Mouse (Mus musculus) neural tube, embryonic 11.5 days (tissue): Measurements from ENCODE around the gene Ptpro. TPM values are rescaled to one million over a fixed set of nuclear protein-coding genes. Genes with fewer than 3 reads are reported as not detected.
A peak's percentile ranks its signal among the peaks of the same experiment; 100 is the strongest.
"Not testable (repeated sequence)": the region's sequence is repeated elsewhere in the genome, so short reads cannot be mapped to it uniquely, and the experiment has no call there.

Source experiments
- ATAC-seq: fragments of 200-750 bp; cut with Nextera tagmentation; 2 replicates; pipeline ENCODE4 v1.8.0; 2017; ENCODE audit warnings: moderate number of reproducible peaks, mild to moderate bottlenecking, moderate TSS enrichment, moderate library complexity; ENCODE audit not compliant: insufficient read depth, low FRiP score, low TSS enrichment
- DNase-seq: peaks from one replicate; pipeline ENCODE4 v3.0.0-alpha.2; 2015; ENCODE audit warnings: low spot score
- H3K27ac ChIP-seq: fragments of 300-500 bp; sonication (generic); 2 replicates; pipeline ENCODE4 v1.5.1; 2014; ENCODE audit warnings: low read depth, mild to moderate bottlenecking, low read length
- H3K27me3 ChIP-seq: fragments of 300-500 bp; sonication (generic); 2 replicates; pipeline ENCODE4 v1.6.1; 2014; ENCODE audit warnings: mild to moderate bottlenecking, low read length, mixed read lengths; ENCODE audit not compliant: control insufficient read depth, insufficient read depth
- H3K36me3 ChIP-seq: fragments of 300-500 bp; sonication (generic); 2 replicates; pipeline ENCODE4 v1.6.1; 2014; ENCODE audit warnings: mild to moderate bottlenecking, low read length, moderate library complexity, mixed read lengths; ENCODE audit not compliant: control insufficient read depth, insufficient read depth
- H3K4me1 ChIP-seq: fragments of 300-500 bp; sonication (generic); 2 replicates; pipeline ENCODE4 v1.6.1; 2014; ENCODE audit warnings: low read length, mixed read lengths; ENCODE audit not compliant: control insufficient read depth, insufficient read depth
- H3K4me2 ChIP-seq: fragments of 300-500 bp; sonication (generic); 2 replicates; pipeline ENCODE4 v1.6.1; 2014; ENCODE audit warnings: low read depth, mild to moderate bottlenecking, moderate library complexity
- H3K4me3 ChIP-seq: fragments of 300-500 bp; sonication (generic); 2 replicates; pipeline ENCODE4 v1.5.1; 2014; ENCODE audit warnings: low read depth, low read length
- H3K9ac ChIP-seq: fragments of 300-500 bp; sonication (generic); 2 replicates; pipeline ENCODE4 v1.6.1; 2014; ENCODE audit warnings: mild to moderate bottlenecking, low read length
- H3K9me3 ChIP-seq: fragments of 300-500 bp; sonication (generic); 2 replicates; pipeline ENCODE4 v1.6.1; 2016; ENCODE audit warnings: low read length; ENCODE audit not compliant: control insufficient read depth
- WGBS: fragments of 180-500 bp; shearing (Covaris S2); extraction: QIAGEN DNeasy Blood & Tissue Kit; methylation state at CpG from one replicate; pipeline ENCODE4 v1.1.7; 2014; 5-methylcytosine and 5-hydroxymethylcytosine counted together
- polyA plus RNA-seq: library from polyadenylated mRNA; unstranded; fragments of >200 nt; fragmentation: Nextera tagmentation; extraction: Ambion mirVana; gene quantifications from 2 replicates; pipeline ENCODE4 v1.2.1, GENCODE M21; 2014

The Ptpro gene
- polyA plus RNA-seq, 1 experiment from 2014 or later, result 18.5 TPM

DNA sequence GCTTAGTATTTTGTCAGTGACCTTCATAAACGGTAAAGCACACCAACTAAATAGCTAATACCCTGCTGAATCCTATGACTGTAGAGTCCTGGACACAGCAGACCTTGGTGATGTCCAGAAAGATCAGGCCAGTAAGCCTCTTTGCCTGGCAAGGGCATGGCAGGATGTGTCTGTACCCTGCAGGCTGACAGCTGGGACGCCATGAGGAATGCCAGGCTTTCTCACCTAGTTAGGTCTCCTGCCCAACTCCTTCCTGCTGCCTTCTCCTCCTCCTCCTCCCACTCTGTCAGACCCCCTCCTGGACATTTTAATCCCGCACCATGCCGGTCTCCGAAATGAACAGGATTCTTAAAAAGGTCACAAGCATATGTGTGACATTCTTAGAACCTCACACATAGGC lies 211.7 kb downstream of the Ptpro start:
- no peaks in the 10 kb centered on the region for H3K36me3 ChIP-seq
- H3K4me2 ChIP-seq, result no peak overlapping the region
- 91% methylated on average over 5 of the region's 5 CpGs for WGBS
- DNase-seq (no peak), ATAC-seq (no peak)
- H3K27ac ChIP-seq, result no peak overlapping the region
- no peak overlapping the region for H3K4me3 ChIP-seq
- no peaks in the 10 kb centered on the region for H3K4me1 ChIP-seq
- H3K27me3 ChIP-seq, result no peaks in the 10 kb centered on the region
- H3K9me3 ChIP-seq, result no peaks in the 10 kb centered on the region
- no peak overlapping the region for H3K9ac ChIP-seq

DNA sequence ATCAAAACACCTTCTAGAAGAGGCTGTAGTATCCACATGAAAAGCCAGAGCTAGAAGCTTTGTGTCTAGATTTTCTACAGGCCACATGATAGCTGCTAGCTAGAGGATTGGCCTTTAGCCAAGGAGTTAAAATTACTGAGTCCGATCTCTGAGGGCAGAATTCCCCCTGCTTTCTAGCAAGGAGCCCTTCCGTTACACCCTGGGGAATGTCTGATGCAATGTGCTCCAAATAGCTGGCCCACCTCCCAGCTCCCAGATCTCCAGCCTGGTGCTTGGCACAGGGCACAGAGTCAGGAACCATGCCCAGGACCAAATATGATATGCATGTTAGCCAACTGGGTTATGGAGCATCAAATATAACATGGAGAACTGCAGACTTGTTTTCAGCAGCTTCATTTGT lies 213.1 kb downstream of the Ptpro start:
- H3K9ac ChIP-seq, result no peak overlapping the region
- no peaks in the 10 kb centered on the region for H3K4me1 ChIP-seq
- H3K27ac ChIP-seq, result no peak overlapping the region
- DNase-seq (no peak), ATAC-seq (no peak)
- no peaks in the 10 kb centered on the region for H3K36me3 ChIP-seq
- no peaks in the 10 kb centered on the region for H3K27me3 ChIP-seq
- no peaks in the 10 kb centered on the region for H3K9me3 ChIP-seq
- 82% methylated on average over 2 of the region's 2 CpGs for WGBS
- H3K4me2 ChIP-seq, result no peak overlapping the region
- no peak overlapping the region for H3K4me3 ChIP-seq

DNA sequence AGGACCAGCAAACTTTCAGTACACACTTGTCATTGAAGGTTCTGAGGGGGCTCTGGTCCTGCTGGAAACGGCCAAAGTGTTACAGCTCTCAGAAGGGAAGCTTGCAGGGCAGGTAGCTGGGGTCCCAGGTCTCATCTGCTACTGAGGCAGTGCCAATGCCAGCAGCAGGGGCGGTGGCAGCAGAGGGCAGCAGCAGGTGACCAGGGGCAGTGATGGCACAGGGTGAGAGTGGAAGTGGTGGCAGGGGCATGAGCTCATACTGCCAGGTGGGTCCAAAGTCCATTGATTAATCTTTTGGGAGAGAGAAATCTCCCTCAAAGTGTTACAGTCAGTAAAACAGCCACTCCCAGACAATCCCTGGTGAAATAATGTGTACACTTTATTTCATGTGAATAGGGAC lies 214.1 kb downstream of the Ptpro start:
- Histone ChIP-seq H3K36me3 (no peaks in the 10 kb centered on the region), H3K4me1 (no peaks in the 10 kb centered on the region), H3K4me3 (no peak overlapping the region), H3K27ac (no peak overlapping the region), H3K27me3 (no peaks in the 10 kb centered on the region), H3K4me2 (no peak overlapping the region), H3K9ac (no peak overlapping the region), H3K9me3 (no peaks in the 10 kb centered on the region)
- ATAC-seq (no peak), DNase-seq (no peak)
- 89% methylated on average over 2 of the region's 2 CpGs for WGBS

DNA sequence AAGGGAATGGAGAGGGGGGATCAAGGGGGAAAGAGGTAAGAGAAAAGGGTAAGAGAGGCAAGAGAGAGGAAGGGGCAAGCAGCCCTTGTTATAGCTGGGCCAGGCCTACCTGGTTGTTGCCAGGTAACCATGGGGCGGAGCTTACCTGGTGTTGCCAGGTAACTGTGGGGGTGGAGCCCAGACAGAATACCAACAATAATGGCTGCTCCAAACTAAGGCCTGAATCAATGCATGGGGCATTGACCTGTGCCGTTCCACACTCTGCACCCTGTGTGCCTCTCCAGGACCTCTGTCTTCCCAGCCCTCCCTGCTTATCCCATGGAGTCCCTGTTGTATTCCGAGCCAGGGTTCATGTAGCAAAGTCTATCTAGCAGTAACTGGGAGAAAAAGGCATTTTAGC lies 215.6 kb downstream of the Ptpro start:
- Histone ChIP-seq H3K4me2 (no peak overlapping the region), H3K36me3 (no peaks in the 10 kb centered on the region), H3K9me3 (no peaks in the 10 kb centered on the region), H3K9ac (no peak overlapping the region), H3K4me1 (no peaks in the 10 kb centered on the region), H3K27ac (no peak overlapping the region), H3K4me3 (no peak overlapping the region), H3K27me3 (no peaks in the 10 kb centered on the region)
- DNase-seq (no peak), ATAC-seq (no peak)
- 85% methylated on average over 3 of the region's 3 CpGs for WGBS

DNA sequence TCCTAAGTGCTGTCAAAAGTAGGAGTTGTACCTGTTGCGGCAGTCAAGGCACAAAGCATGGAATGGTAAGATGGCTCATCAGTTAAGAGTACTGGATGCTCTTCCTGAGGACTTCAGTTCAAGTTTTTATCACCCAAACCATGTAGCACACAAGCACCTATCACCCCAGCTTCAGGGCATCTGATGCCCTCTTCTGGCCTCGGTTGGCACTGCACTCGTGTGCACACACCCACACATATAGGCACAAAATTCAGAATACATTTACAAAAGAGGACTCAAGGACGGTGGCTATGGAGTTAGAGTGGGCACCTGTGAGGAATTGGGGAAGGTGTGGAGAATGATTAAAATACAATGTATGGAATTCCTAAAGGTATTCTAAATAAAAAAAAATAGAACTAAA lies 217.4 kb downstream of the Ptpro start:
- H3K36me3 ChIP-seq, result no peaks in the 10 kb centered on the region
- DNase-seq (no peak), ATAC-seq (no peak)
- H3K4me2 ChIP-seq, result no peak overlapping the region
- H3K9ac ChIP-seq, result no peak overlapping the region
- H3K9me3 ChIP-seq, result no peaks in the 10 kb centered on the region
- no peak overlapping the region for H3K4me3 ChIP-seq
- H3K4me1 ChIP-seq, result no peaks in the 10 kb centered on the region
- WGBS, result 98% methylated on average over 4 of the region's 4 CpGs
- no peak overlapping the region for H3K27ac ChIP-seq
- H3K27me3 ChIP-seq, result no peaks in the 10 kb centered on the region

DNA sequence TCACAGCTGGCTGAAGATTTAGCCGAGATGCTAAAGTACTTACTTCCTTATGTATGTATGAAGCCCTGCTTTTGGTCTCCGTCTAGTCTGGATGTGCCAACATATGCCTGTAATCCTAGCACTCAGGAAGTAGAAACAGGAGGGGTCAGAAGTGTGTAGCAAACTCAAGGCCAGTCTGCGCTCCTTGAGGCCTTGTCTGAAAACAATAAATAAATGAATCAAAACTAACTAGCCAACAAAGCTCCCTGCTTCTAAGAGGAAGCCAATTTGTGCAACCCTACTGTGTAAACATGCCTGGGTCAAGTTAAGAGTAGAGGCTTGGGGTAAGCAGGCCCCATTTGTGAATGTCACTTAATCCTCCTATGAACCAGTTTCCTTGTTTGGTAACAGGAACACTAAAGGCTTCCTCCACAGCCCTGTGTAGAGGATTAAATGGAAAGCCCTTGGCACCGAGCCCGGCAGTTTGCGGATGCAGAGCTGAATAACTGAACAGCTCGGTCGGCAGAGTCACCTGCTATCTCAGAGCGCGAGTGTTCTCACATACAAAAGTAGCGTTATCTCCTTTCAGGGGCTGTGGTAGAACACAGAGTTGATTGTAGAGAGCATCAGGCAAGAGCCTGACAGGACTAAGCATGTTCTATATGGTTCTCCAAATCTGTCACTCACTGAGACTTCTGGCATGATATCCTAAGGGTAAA lies 218.9 kb downstream of the Ptpro start:
- H3K27ac ChIP-seq, result no peak overlapping the region
- no peak for DNase-seq
- no peaks in the 10 kb centered on the region for H3K4me1 ChIP-seq
- no peak overlapping the region for H3K4me3 ChIP-seq
- 85% methylated on average over 11 of the region's 11 CpGs for WGBS
- ATAC-seq, result no peak
- H3K9me3 ChIP-seq, result no peaks in the 10 kb centered on the region
- no peaks in the 10 kb centered on the region for H3K36me3 ChIP-seq
- no peak overlapping the region for H3K9ac ChIP-seq
- H3K4me2 ChIP-seq, result no peak overlapping the region
- no peaks in the 10 kb centered on the region for H3K27me3 ChIP-seq

DNA sequence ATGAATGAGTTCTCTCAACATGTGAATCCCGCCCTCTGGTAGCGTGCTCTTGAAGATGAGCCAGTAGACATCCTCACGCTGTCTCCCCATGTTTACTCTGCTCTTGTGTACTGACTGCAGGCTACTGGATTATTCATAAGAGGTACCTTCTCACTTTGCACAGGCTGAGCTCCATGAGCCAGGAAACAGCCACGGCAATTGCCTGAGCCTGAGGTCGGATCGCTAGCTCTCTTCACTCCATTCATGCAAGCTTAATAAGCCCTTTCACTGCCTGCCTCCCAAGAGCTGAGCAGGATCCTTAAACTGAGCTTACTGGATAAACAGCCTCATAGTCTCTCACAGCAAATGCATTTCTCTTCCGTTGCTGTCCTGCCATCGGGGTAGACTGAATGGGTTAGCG lies 220.0 kb downstream of the Ptpro start:
- Histone ChIP-seq H3K9me3 (no peaks in the 10 kb centered on the region), H3K36me3 (no peaks in the 10 kb centered on the region), H3K4me3 (no peak overlapping the region), H3K4me1 (no peaks in the 10 kb centered on the region), H3K27ac (no peak overlapping the region), H3K27me3 (no peaks in the 10 kb centered on the region), H3K4me2 (no peak overlapping the region), H3K9ac (no peak overlapping the region)
- peak; percentile 24; the same call in 1 of the 2 replicates for ATAC-seq
- WGBS, result 75% methylated on average over 9 of the region's 9 CpGs
- no peak for DNase-seq

DNA sequence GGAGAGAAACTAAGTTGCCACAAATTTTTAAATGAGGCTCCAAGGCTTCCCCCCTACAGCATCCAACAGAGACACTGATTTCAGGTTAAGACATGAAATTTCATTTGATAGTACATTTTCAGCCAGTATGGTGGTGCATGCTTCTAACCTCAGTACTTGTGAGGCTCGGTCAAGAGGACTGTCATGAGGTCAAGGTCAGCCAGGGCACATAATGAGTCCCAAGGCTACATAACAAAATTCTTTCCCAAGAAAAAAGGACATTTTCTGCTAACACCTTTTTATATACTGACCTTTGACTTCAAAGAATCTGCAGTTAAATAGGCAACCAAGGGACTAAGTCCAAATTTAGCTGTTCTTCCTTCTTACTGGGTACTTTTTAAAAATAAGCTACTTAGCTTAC lies 221.3 kb downstream of the Ptpro start:
- Histone ChIP-seq H3K9ac (no peak overlapping the region), H3K27ac (no peak overlapping the region), H3K4me3 (no peak overlapping the region), H3K27me3 (no peaks in the 10 kb centered on the region), H3K36me3 (no peaks in the 10 kb centered on the region), H3K4me1 (no peaks in the 10 kb centered on the region), H3K4me2 (no peak overlapping the region), H3K9me3 (no peaks in the 10 kb centered on the region)
- ATAC-seq (no peak), DNase-seq (no peak)
- 79% methylated on average over 1 of the region's 1 CpGs for WGBS

DNA sequence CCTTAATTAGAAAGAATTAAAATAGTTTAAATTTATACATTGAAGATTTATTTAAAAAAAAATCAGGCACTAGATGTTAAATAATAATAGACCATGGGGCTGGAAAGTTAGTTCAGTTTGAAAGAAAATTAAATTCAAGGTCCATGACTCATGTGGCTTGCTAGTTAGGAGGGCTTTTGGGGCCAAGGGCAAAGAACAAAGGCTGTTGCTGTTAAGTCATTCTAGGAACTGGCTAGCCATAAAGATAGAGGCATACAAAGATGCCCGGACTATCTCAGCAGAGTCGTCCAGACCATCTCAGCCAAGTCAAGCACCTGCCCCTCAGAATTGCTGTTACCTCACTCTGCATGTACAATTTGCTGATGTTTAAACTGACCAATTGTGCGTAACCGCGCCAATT lies 223.6 kb downstream of the Ptpro start:
- H3K9me3 ChIP-seq, ATAC-seq: not testable (repeated sequence)

More for the DNA sequence above, 223.6 kb downstream of the Ptpro start:
- not testable (repeated sequence) for H3K4me1 ChIP-seq, H3K4me3 ChIP-seq, H3K27me3 ChIP-seq, H3K9ac ChIP-seq, DNase-seq, H3K36me3 ChIP-seq, H3K27ac ChIP-seq, H3K4me2 ChIP-seq
- WGBS, result 90% methylated on average over 5 of the region's 5 CpGs
